Mouse (Mus musculus) lung, adult 18-20 months (tissue): ENCODE data around the gene Ccdc15.

Experiments used
- DNase-seq, 2 experiments: peaks; one replicate each; pipeline ENCODE4 v3.0.0; 2022; ENCODE audit warnings: mixed read lengths in 2 of 2

Gene Ccdc15

DNA sequence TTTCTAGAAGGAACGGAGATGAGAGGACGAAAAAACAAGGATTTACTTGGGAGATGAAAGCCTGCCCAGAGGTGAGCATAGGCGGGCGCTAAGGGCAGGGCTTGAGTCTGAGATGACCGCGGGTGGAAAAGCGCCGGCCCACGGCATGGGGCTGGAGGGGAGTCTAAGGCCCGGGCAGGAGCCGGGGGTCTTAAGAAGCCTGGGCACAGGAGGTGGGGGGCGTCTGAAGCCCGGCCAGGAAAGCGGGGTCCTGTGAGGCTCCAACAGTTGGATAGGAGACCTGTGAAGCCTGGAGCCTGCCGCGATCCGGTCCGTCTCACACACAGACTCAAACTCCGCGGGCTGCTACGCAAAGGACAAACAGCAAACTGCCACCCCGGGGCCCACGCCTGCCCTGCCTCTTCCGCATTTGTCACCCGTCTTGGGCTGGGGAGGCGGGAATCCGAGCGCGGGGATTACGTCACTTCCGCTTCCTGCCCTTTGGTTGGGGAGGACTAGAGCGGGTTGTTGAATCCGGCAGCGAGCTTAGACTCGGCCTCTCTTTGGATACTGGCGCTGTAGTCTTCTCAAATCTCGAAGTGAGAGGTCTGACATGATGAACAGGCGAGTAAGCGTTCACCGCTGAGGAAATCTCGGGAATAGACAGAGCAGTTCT is at the start of gene Ccdc15:
Gene Ccdc15, minus strand, starts transcription at position 445 of the 655 bp plus-strand sequence.
- DNase-seq = peak; percentile 98

DNA sequence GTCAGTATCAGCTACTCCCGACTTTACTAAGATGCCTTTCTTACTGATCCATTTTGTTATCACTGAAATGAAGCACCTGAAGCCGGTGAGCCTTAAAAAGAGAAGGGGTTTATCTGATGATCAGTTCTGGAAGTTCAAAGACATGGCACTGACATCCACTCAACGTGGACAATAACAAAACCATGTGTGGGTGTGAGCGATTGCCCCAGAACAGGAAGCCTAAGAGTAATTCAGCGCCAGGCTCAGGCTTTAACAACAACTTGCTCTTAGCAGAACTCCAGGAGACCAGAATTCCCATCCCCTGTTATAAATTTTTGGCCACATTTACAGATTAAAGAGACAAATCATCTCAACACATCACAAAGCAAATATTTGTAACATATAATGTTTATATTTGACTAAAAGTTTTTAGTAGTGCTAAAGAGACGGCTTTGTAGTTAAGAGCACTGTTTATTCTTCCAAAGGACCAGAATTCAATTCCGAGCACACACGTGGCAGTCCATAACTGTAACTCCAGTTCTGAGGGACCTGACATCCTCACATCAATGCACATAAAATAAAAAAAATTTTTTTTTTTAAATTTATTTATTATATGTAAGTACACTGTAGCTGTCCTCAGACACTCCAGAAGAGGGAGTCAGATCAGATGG is 45.4 kb upstream of the Ccdc15 start:
- no peak for DNase-seq

DNA sequence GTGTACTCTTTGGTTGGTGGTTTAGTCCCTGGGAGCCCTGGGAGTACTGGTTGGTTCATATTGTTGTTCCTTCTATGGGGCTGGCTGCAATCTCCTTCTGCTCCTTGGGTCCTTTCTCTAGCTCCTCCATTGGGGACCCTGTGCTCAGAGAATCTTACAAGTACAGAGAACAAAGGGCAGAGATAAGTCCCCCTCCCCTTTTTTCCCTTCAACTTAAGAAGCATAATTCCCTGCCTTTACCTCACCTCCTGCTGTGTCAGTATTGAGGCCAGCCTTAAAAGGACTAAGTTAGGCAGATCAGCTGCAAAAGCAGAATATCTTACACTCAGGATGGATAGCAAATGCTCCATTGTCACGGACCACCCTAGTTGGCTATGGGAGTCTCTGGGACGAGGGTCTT is 43.8 kb upstream of the Ccdc15 start:
- DNase-seq = no peak

DNA sequence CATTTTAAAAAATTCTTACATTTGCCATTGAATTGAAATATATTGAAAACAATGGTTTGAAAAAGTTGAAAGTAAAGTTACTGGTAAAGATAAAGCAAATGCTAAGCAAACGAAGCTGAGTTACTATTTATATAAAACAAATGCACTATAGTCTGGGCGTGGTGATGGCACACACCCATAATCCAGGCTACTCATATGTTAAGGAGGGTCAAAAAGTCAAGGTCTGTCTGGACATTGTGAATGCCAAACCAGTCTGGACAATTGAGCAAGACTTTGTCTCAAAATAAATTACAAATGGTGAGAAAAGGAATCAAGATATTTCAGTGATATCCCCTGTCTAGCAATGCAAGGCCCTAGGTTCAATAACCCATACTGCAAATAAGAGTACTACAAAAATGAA is 42.7 kb upstream of the Ccdc15 start:
- no peak for DNase-seq

DNA sequence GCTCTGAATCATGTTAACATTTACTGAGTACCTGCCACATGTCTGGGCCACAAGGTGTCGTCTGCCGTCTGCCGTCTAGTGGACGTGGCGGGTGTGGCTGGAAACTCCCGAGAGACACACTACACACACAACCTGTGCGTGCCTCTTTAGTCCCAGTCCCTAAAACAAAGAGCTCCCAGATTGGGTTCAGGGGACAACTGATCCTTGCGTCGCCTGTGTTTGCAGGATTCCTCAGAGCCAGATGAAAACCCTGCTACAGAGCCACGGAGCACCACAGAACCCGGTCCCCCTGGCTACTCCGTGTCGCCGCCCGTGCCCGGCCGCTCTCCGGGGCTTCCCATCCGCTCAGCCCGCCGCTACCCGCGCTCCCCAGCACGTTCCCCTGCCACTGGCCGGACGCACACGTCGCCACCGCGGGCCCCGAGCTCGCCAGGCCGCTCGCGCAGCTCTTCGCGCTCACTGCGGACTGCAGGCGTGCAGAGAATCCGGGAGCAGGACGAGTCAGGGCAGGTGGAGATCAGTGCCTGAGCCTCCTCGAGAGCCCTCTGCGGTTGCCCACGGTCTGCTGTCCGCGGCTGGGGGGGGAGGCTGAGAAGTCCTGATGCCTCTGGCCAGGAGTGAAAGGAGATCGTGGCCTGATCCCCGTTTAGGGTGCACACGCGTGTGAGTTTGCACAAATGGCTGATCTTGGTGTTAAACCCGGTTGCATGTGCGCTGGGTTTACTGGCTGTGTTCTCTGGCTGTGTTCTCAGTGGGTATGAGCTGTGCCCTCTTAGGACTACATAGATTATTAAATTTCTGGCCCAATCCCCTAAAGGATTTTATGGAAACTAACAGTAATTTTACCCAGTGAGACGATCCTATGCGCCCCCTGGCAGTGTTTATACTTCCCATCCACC is 36.3 kb upstream of the Ccdc15 start:
- DNase-seq = peak; percentile 50 to 60

DNA sequence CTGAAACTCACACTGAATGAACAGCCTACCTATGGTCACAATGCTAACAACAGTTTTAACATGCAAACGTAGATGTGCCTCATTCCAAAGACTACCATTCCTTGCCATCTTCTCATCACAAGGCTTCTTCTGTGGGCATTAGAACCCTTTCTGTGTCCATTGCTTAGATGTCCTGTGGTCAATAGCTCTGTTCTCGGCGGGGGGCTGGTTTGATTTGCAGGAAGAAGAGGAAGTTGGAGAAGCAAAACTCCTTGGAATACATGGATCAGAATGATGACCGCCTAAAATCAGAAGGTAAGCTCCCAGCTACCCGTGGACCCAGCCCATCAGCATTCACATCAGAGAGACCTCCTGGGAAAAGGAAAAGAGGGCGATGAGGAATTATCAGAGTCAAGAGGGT is 34.9 kb upstream of the Ccdc15 start:
- no peak for DNase-seq

DNA sequence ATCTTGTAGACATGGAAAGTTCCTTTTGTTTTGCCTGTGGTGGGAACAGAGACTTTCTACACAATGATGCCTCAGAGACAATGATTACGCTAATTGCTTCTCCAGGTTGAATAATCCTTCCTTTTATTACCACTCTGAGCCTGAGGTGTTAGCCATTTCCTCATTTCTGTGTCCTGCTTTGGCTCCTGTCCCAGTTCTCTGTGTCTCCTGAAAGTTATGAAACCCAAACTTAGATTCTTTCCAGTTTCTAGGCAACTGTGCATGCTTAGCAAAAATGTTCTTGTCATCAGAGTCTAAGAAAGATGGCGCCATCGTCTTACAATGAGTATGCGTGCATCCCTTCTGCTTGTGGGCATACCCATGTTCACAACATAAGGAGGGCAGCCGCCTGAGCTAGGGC is 27.5 kb upstream of the Ccdc15 start:
- peak; percentile 35 to 76 for DNase-seq

DNA sequence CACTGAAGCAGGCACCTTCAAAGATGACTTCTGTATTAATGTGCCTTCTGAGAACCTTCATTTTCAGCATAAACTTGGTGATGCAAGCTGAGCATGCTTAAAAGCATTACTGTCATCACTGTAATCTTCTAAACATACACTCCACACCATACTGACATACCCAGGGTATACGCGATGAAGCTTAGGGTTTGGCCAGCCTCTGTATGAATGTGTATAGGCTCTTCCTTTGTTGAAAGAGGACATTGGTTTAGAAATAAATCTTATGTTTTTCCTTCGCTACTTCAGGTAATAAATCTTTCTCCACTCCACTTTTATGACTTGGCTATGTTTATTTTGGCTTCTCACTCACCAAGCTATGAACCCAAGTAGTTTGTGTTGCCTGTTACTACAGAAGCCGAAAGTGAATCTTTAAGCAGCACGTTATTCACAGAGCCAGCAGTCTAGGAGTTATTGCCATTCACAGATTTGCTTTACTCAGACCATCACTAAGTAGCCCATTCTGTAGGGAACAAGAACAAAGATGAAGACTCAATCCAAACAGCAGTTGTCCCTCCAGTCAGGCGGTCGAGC is 23.1 kb upstream of the Ccdc15 start:
- DNase-seq = no peak

DNA sequence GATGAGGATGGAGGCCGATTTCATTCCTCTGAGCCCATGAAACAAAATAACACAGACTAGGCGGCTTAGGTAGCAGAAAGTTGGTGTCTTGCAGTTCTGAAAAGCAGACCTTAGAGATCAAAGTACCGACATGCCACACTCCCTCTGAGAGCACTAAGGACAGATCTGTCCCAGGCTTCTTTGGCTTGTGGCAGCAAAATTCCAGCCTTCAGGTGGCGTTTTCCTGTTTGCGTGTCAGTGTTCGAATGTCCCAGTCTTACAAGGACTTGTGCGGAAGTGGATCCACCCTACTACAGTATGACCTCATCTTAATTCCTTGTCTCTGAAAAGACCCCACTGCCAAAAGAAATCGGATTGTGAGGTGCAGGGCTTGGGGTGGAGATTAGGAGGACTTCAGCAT is 20.6 kb upstream of the Ccdc15 start:
- peak; percentile 69 to 83 for DNase-seq

DNA sequence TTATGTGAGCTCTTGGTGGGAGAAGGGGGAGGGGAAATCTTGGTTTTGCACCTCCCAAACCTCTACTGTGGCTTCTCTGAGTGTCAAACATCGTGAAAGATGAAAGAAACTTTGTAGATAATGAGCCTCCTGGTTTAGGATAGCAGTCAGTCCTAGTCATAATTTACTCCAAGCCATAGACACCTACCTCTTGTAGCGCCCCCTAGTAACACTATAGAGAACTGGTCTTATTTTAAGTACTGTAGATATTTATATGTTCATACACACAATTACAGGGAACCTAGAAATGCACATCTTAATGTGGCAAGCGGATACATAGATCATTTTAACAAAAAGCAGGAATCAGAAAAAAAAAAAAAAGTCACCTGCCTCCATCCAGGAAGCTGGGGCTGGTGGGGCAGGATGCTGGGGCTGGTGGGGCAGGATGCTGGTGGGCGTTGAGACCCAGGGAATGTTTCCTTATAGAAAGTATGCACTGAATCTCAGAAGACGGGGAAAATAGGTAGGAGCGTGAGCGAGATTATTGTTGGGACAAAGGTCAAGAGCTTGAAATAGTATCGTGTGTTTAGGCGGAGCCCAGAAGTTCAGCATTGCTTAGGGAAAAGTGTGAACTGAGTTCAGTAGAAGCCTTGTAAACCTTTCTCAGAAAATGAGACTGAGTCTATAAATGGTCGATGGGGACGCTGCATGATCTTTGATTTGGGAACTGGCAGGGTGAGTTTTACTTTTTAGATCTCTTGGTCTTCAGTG is 20.0 kb upstream of the Ccdc15 start:
- no peak for DNase-seq

DNA sequence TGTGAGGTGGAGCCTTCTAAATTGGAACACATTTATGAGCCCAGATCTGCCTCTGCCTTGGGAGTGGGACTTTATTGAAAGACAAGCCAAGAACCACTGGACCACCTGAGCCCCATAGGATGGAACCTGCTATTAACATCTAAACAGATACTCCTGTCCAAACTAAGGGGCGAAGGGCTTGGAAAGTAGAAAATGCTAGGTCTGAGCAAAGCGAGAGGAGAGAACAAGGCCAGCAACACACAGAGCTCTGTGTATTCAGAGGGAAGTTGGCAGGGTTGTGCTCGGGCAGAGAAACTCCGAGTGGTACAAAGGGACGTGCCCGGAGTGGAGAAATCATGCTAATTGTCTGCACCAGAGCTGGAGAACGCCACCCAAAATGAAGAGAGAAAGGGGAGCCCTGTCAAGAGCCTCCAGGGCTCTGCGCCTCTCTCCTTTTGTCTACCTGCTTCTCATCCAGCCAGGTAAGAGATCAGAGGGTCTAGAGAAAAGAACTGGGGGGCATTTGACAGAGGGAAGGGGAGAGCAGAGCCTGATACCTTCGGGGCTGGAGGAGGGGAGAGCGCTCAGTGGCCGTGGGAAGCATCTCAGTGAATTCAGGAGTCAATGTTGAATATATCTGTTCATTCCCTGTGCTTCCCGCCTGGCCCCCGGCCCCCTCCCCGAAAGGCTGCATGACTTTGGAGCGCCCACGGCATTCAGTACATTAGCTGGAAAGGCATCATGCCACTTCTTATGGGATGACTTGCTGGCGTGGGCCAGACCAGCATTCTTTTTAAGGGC is 19.3 kb upstream of the Ccdc15 start, which contains the start of gene Hepacam:
Gene Hepacam, plus strand, starts transcription at position 51 of the 780 bp plus-strand sequence.
- DNase-seq = no peak

DNA sequence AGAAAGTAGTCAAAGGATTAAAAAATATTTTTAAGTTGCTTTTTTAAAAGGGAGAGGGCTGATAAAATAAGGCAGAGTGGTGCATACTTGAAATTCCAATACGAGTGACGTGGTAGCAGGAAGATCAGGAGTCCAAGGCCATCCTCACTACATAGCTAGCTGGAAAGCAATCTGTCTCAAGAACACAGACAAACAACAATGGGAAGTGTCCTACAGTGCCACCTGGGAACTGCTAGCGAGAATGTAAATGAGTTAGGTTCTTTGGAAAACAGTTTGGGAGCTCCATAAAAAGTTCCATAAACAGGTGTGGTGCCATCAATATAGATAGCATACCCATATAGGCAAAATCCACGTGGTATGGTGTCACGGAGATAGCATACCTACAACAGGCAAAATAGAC is 17.5 kb upstream of the Ccdc15 start:
- DNase-seq = no peak

DNA sequence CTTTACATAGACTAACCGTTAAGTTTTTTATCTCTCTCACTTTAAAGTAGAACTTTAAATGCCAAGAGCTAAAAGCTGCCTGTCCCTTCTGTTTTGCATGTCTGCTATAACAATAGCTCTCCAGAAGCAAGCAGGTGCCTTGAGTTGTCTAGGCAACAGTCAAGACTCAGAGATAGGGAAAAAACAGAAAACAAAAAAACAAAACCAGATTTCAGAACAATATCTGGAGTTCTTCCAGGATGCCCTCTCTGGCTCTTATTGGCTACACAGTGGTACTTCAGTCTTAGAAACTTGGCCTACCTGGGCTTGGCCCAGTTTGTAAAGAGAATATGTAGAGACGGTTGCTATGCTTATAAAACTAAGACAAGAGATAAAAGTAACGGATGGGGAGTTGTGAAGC is 16.2 kb upstream of the Ccdc15 start:
- DNase-seq = no peak

DNA sequence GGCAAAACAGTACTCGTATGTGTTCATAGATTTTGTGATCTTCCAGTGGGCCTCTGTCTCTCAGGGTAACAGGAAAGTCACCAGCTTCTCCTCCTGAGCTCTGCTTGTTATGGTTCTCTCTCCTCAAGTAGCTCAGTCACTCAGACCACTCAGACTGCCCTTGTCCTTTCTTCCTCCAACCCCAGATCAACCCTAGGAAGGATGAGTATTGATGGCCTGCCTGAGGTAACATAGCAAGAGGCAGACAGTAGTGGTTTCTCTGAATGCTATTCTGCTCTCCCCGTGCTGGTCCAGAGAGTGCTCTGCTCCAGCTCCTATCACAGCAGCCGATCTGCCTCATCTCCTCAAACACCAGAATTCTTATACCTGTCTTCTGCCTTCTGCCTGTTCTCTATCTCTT is 15.3 kb upstream of the Ccdc15 start:
- DNase-seq = no peak

DNA sequence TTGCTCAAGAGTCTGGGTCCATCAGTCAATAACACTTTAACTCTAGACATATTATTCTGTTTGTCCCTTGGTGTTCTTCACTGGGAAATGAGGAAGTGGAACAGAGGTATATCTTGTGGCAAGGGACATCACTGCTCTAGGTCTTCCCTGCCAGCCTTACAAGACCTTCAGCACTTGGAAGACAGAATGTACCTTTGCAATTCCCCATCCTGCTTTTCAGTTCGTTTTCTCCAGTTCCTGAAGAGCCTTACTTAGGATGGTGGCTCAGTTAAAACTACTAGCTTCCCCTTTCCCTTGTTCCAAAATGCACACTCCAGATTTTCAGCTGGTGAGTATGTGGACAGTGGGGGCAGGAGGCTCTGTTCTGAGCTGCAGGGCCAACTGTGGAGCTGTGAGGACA is 14.6 kb upstream of the Ccdc15 start:
- no peak for DNase-seq

DNA sequence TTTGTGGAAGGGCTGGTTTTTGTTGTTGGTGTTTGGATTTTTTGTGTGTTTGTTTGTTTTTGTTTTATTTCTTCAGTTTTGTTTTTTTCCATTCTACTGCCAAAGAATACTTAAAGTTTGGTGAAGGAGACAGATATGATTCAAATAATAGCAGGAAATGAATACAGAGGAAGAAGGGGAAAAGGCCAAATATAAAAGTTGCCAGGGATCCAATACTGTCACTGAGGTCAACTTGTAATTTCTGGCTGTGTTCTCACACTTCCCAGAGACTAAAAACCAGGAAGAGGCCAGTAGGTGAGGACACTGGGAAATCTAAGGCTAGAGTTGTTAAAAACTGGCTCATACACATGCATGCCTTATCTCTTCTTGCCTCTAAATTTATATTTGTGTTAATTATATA is 13.9 kb upstream of the Ccdc15 start:
- DNase-seq = no peak

DNA sequence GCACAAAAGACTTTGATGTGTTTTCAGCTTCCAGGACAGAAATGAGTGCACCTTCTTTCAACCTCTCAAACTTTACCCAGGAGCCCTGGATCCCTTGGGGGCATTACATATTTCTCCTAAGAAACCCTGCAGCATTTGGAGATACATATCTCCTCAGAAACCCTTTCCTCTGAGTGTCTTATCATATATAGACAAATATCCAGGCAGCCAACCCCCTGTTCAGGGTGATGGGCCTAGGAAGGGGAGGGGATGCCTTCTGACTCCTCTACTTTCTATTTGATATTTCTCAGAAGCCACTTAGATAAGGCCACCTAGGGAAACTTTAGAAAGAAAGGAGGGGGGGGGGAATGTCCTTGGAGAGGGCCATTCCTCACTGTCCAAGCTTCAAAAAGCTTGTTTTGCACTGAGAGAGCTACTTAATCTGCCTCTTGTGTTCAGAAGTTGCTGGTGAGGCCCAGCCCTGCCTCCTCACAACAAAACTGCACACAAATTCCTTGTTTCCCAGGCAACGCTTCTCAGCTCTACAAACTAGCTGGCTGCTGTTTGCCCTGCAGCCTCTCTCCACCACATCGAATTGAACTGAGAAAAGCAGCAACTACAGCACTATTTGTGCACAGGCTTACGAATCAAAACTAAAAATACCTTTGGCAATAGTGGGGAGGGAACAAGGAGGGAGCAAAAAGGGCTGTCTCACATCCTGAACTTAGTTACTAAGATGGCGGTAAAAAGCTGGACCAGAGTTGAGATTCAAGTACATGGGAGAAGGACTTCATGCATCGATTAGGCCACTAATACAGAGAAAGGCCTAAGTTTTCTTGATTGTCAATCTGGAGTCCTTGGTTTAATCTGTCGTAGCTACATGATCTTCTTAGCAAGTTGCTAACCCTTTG is 11.3 kb upstream of the Ccdc15 start:
- peak; percentile 79 to 87 for DNase-seq

DNA sequence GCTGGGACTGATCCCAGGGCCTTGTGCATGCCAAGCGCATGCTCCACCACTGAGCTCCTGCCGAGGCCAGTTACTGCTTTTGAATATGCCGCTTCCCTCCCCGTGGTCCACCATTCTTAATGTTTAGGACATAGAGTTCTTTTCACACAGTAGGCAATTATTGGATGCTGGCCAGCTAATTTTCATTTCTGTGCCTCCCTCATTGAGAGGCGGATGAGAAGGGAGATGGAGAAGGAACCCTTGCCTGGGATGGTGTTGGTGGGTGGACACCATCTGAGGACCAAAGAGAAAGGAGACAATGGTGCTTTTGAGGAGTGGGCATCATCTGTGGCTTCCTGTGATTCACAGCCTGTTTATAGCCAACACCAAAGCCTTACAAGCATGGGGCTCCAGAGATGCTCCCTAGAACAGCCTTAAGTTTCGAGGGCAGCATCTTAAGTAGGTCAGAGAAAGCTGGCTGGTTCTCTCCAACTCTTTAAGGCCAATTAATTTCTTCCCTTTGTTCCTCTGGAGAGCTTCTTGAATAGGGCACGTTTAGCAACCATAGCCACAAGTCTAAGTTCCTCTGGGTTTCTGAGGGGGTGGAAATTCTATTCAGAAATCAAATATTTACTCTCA is 10.6 kb upstream of the Ccdc15 start:
- DNase-seq = peak in 1 of 2 experiments; percentile 41

DNA sequence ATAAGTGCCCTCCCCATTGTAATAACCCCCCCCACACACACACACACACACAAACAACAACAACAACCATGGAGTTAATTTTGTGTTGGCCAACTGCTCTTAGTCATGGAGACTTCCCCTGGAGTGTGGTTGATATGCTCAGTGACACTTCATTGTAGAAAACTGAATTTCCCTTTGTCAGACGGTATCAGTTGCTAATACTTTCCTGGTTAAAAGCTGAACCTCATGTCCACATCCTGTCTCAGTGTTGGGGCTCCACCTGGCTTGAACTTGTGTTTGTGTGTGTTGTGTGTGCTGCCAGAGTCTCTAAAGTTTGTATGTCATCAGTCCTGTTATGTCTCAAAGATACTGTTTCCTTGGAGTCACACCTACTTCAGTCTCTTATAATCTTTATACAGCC is 6.3 kb upstream of the Ccdc15 start:
- no peak for DNase-seq

DNA sequence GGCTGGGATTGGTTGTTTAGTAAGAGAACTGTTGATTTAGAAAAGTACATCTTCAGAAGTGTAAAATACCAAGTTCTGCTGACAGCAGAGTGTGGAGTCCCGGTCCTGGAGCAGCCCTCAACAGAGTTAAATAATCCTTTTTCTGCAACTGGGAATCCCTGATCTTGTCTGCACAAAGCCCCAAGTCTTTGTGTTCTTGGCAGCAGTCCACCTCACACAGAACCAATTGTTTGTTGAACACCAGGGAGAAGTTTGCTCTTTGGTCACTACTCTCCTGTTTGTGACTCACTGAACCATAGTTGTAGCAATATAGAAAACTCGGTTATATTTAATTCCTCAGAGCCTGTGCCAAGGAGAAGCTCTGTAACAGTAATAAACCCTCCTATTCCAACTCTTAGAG is 3.0 kb upstream of the Ccdc15 start:
- peak in 1 of 2 experiments; percentile 38 for DNase-seq
